Mouse (Mus musculus): Measurements from ENCODE around the gene Zdhhc14.

DNA sequence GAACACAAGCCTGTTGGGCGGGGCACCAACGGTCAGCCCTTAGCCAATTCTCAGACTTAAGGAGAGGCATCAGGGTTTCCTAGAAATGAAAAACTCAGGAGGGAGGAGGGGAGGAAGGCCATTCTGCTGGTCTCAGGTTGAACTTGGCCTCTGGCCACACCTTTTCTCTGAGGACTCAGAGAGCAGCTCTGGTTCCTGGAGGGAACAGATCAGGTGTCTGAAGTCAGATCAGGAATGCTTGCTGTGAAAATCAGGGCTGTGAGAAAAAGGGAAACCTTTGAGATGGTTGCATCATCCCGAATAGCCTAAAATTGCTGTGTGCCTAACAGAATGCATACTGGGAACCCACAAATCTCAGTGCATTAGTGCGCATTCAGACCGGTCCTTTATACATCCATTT lies 135.3 kb downstream of the Zdhhc14 start:
- no peak for TF ChIP-seq EP300 (IDR thresholded peaks at IDR 0.05; ENCODE audit: low read depth)
- TF ChIP-seq CTCF (IDR thresholded peaks at IDR 0.05; ENCODE audit: low read depth) = no peak
